Mouse (Mus musculus) 416B (cell line): ENCODE measurements around the gene Lsmem1.
"Not testable (repeated sequence)": the region's sequence is repeated elsewhere in the genome, so short reads cannot be mapped to it uniquely, and the experiment has no call there.

ENCODE experiments used
- DNase-seq: peaks from one replicate; pipeline ENCODE4 v3.0.0; 2011; ENCODE audit warnings: low read depth

Lsmem1 gene

GRCm38 (mm10) chr12:40214888-40215876 is 15.9 kb upstream of the Lsmem1 start:
- no peak for DNase-seq

GRCm38 (mm10) chr12:40209049-40209448 is 9.8 kb upstream of the Lsmem1 start:
- DNase-seq: no peak

- no peak for DNase-seq
These were observed 8.6 kb upstream of the Lsmem1 start for GRCm38 (mm10) chr12:40207909-40208308.

- DNase-seq: no peak
These were observed 3.1 kb upstream of the Lsmem1 start for GRCm38 (mm10) chr12:40202161-40203035.

- DNase-seq: no peak
These were observed 1.4 kb upstream of the Lsmem1 start for GRCm38 (mm10) chr12:40200484-40201235.

- peak; percentile 72 for DNase-seq
These were observed 609 bp upstream of the Lsmem1 start for GRCm38 (mm10) chr12:40199795-40200402.

GRCm38 (mm10) chr12:40198427-40198826 is 863 bp downstream of the Lsmem1 start:
- DNase-seq: peak; percentile 30

GRCm38 (mm10) chr12:40198019-40198418 is 1.3 kb downstream of the Lsmem1 start:
- no peak for DNase-seq

- DNase-seq: no peak
These were observed 1.8 kb downstream of the Lsmem1 start for GRCm38 (mm10) chr12:40197511-40197910.

- DNase-seq: peak; percentile 57
These were observed 13.8 kb downstream of the Lsmem1 start for GRCm38 (mm10) chr12:40185474-40185873.

GRCm38 (mm10) chr12:40177089-40177488 is 22.2 kb downstream of the Lsmem1 start:
- peak; percentile 74 for DNase-seq

GRCm38 (mm10) chr12:40176158-40176557 is 23.1 kb downstream of the Lsmem1 start:
- DNase-seq: no peak

- not testable (repeated sequence) for DNase-seq
These were observed 24.1 kb downstream of the Lsmem1 start for GRCm38 (mm10) chr12:40175171-40175570.

GRCm38 (mm10) chr12:40171637-40172036 is 27.7 kb downstream of the Lsmem1 start:
- peak; percentile 78 for DNase-seq

- no peak for DNase-seq
These were observed 29.6 kb downstream of the Lsmem1 start for GRCm38 (mm10) chr12:40169675-40170074.

- peak; percentile 72 for DNase-seq
These were observed 34.7 kb downstream of the Lsmem1 start for GRCm38 (mm10) chr12:40164621-40165020.

GRCm38 (mm10) chr12:40160777-40161176 is 38.5 kb downstream of the Lsmem1 start:
- DNase-seq: no peak

GRCm38 (mm10) chr12:40154188-40154587 is 45.1 kb downstream of the Lsmem1 start:
- peak; percentile 80 for DNase-seq

- peak; percentile 50 for DNase-seq
These were observed 46.8 kb downstream of the Lsmem1 start for GRCm38 (mm10) chr12:40152353-40153069.

- DNase-seq: no peak
These were observed 52.0 kb downstream of the Lsmem1 start for GRCm38 (mm10) chr12:40147319-40147718.

- DNase-seq: peak; percentile 86
These were observed 52.8 kb downstream of the Lsmem1 start for GRCm38 (mm10) chr12:40146510-40146909.
